Mouse (Mus musculus) spleen, adult 2 months (tissue): ENCODE results near the gene Sox9.

Source experiments
- CTCF ChIP-seq: fragments of 200-500 bp; IDR thresholded peaks from 2 replicates; pipeline ENCODE4 v1.5.1; 2011; ENCODE audit warnings: mild to moderate bottlenecking, inconsistent platforms; ENCODE audit not compliant: insufficient read depth, insufficient read length, insufficient replicate concordance; ENCODE audit errors: extremely low read depth
- POLR2A ChIP-seq: fragments of 200-500 bp; IDR thresholded peaks from 2 replicates; pipeline ENCODE4 v1.6.1; 2011; ENCODE audit warnings: low read depth, low read length, inconsistent platforms

GRCm38 (mm10) chr11:112798831-112799382 lies 16.9 kb downstream of the Sox9 start:
- TF ChIP-seq POLR2A (no peak), CTCF (no peak)
